8 mouse cellular contexts compared by ENCODE assay signal in the genomic region with DNA sequence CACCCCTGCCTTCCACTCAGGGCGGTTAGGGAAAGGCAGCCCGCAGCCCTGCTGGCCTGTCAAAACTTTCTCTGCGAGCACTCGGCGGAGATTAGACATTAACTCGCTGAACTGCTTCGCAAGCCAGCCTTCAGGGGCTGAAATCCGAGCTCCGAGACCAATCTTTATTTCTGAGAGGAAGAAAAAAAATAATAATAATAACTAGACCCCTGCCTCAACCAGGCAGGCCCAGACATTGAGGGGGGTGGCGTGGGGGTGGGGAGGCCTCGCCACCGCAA. TPM values are rescaled to one million over a fixed set of nuclear protein-coding genes. Genes with fewer than 3 reads are reported as not detected.
DNase-seq lines count a peak whose midpoint lies in the region; ATAC-seq and TF ChIP-seq lines count a peak whose summit lies in the region.

No protein-coding gene starts in this region.

- ATAC-seq in forebrain, embryonic 14.5 days: no peak

- intact Hi-C loops in gastrocnemius, postnatal 14 days (cut with DNase I; ENCODE audit: low total_unique reads): no loop called here

- peaks cover 2% of the 10 kb centered on the region for H3K4me1 ChIP-seq in ES-Bruce4 (ENCODE audit: control insufficient read depth, insufficient read depth, low read length)
- H3K4me1 ChIP-seq in forebrain, embryonic 14.5 days (ENCODE audit: control insufficient read depth, insufficient read depth, low read length): peaks cover 45% of the 10 kb centered on the region

- H3K4me2 ChIP-seq in forebrain, embryonic 14.5 days (ENCODE audit: low read length): peak overlapping the region; percentile 82

- WGBS in forebrain, embryonic 14.5 days: under 1% methylated on average over 12 of the region's 12 CpGs

- H3K9ac ChIP-seq in ES-Bruce4 (ENCODE audit: low read depth, poor library complexity, severe bottlenecking): peak overlapping the region; percentile 98
- H3K9ac ChIP-seq in forebrain, embryonic 14.5 days (ENCODE audit: low read length): peak overlapping the region; percentile 99

- no peaks in the 10 kb centered on the region; the same call in 1 of the 2 replicates for H3K36me3 ChIP-seq in ES-Bruce4 (ENCODE audit: control insufficient read depth, insufficient read depth, low read length, poor library complexity, severe bottlenecking)
- no peaks in the 10 kb centered on the region for H3K36me3 ChIP-seq in forebrain, embryonic 14.5 days (ENCODE audit: control insufficient read depth, insufficient read depth, low read length)

- TF ChIP-seq POLR2A in ES-Bruce4 (IDR thresholded peaks at IDR 0.05; ENCODE audit: insufficient read depth, low read length): no peak

- TF ChIP-seq CTCF in ES-Bruce4 (IDR thresholded peaks at IDR 0.05; ENCODE audit: low read depth, low read length): no peak

- TF ChIP-seq EP300 in ES-Bruce4 (IDR thresholded peaks at IDR 0.05; ENCODE audit: insufficient read depth, low read depth, low read length): no peak

- no peaks in the 10 kb centered on the region for H3K9me3 ChIP-seq in ES-Bruce4 (replicated peaks; ENCODE audit: control insufficient read depth, insufficient read depth, low read length, poor library complexity, severe bottlenecking)
- H3K9me3 ChIP-seq in forebrain, embryonic 14.5 days (replicated peaks; ENCODE audit: control insufficient read depth, low read length): no peaks in the 10 kb centered on the region

- H3K27ac ChIP-seq in ES-Bruce4 (ENCODE audit: insufficient read depth, low read length): peak overlapping the region; percentile 90
- peak overlapping the region; percentile 99 for H3K27ac ChIP-seq in forebrain, embryonic 14.5 days (ENCODE audit: low read depth, low read length)

- H3K27me3 ChIP-seq in ES-Bruce4 (ENCODE audit: control insufficient read depth, insufficient read depth, low read length, poor library complexity, severe bottlenecking): no peaks in the 10 kb centered on the region
- H3K27me3 ChIP-seq in forebrain, embryonic 14.5 days (replicated peaks; ENCODE audit: control insufficient read depth, insufficient read depth, low read length): no peaks in the 10 kb centered on the region

- peak overlapping the region; percentile 83 for H3K4me3 ChIP-seq in ES-Bruce4 (ENCODE audit: low read depth, low read length)
- H3K4me3 ChIP-seq in forebrain, embryonic 14.5 days (ENCODE audit: low read depth, low read length): peak overlapping the region; percentile 92

- DNase-seq in adrenal gland, adult (ENCODE audit: inconsistent age in 2 of 2, low spot score in 1 of 2): peak; percentile 46 to 72
- no peak for DNase-seq in adrenal gland, adult 8-10 months
- peak; percentile 47 for DNase-seq in forebrain, embryonic 14.5 days (ENCODE audit: low spot score)
- DNase-seq in kidney, postnatal 14 days: peak; percentile 82
- peak; percentile 61 for DNase-seq in mesoderm, embryonic 11.5 days (ENCODE audit: low read depth, low spot score)
- DNase-seq in natural killer cell, adult 2 months (ENCODE audit: low spot score in 2 of 2): no peak
- DNase-seq in gastrocnemius, postnatal 14 days: no peak

RNA-seq across cellular contexts. Expression of a gene that starts 20.5 kb away (rescaled TPM):
- 100 to 1,000 TPM; 137 to 199 (median 157) TPM for total RNA-seq in adrenal gland, adult 8-10 months (2022)
- 251 and 257 TPM in 2 replicates for polyA plus RNA-seq in ES-Bruce4 (2011; ENCODE audit: insufficient read depth, insufficient read length, low read depth, missing spikeins)
- polyA plus RNA-seq in forebrain, embryonic 14.5 days (2014; fragmentation: Nextera tagmentation; extraction: Ambion mirVana): 76.5 and 101 TPM in 2 replicates
- total RNA-seq in gastrocnemius, postnatal 14 days (2021): 10 to 100 TPM; 76.5 to 88.0 TPM

RNA-seq across cellular contexts. Expression of a gene that starts 54.4 kb away (rescaled TPM):
- 100 to 1,000 TPM; 141 to 205 (median 168) TPM for total RNA-seq in adrenal gland, adult 8-10 months (2022)
- polyA plus RNA-seq in ES-Bruce4 (2011; ENCODE audit: insufficient read depth, insufficient read length, low read depth, missing spikeins): 130 and 166 TPM in 2 replicates
- 397 and 481 TPM in 2 replicates for polyA plus RNA-seq in forebrain, embryonic 14.5 days (2014; fragmentation: Nextera tagmentation; extraction: Ambion mirVana)
- 100 to 1,000 TPM; 256 to 285 TPM for total RNA-seq in gastrocnemius, postnatal 14 days (2021)

Comparison
In these comparisons a context has a peak if more than half of its experiments do, and no peak if none do; other contexts are left out.
1. DNase-seq: peak in adrenal gland, adult (2 of 2), forebrain, embryonic 14.5 days (single experiment), kidney, postnatal 14 days (single experiment) and mesoderm, embryonic 11.5 days (single experiment); none in adrenal gland, adult 8-10 months (single experiment), natural killer cell, adult 2 months (0 of 2) and gastrocnemius, postnatal 14 days (single experiment).